Mouse (Mus musculus) C2C12 (cell line): ENCODE measurements around the gene Tet1. TPM values are rescaled to one million over a fixed set of nuclear protein-coding genes. Genes with fewer than 3 reads are reported as not detected.
A peak's percentile ranks its signal among the peaks of the same experiment; 100 is the strongest.

Experiments used
- H3K27me3 ChIP-seq: one replicate; pipeline ENCODE4 v1.6.1; 2011; ENCODE audit not compliant: control insufficient read depth, insufficient read depth, insufficient read length
- H3K36me3 ChIP-seq: one replicate; pipeline ENCODE4 v1.6.1; 2011; ENCODE audit not compliant: control insufficient read depth, insufficient read depth
- H3K4me3 ChIP-seq: one replicate; pipeline ENCODE4 v1.5.1; 2011; ENCODE audit warnings: mild to moderate bottlenecking, control low read depth; ENCODE audit not compliant: poor library complexity, insufficient read depth, severe bottlenecking
- H3K79me2 ChIP-seq: one replicate; pipeline ENCODE4 v1.6.1; 2011; ENCODE audit not compliant: control insufficient read depth, insufficient read depth
- H3K79me3 ChIP-seq: one replicate; pipeline ENCODE4 v1.6.1; 2011; ENCODE audit warnings: low read depth, control low read depth
- H3ac ChIP-seq: one replicate; pipeline ENCODE3; 2011; ENCODE audit warnings: low read depth; ENCODE audit not compliant: control insufficient read depth, insufficient read length
- CEBPB ChIP-seq: IDR thresholded peaks from one replicate; pipeline ENCODE4 v1.6.1; 2011; ENCODE audit warnings: low read depth, mild to moderate bottlenecking, control low read depth, moderate library complexity
- CTCF ChIP-seq: IDR thresholded peaks from one replicate; pipeline ENCODE4 v1.5.1; 2011; ENCODE audit not compliant: control insufficient read depth, insufficient read depth, insufficient read length
- FOSL1 ChIP-seq: IDR thresholded peaks from one replicate; pipeline ENCODE4 v1.8.0; 2011; ENCODE audit warnings: mild to moderate bottlenecking, low read length; ENCODE audit not compliant: poor library complexity, insufficient read depth, severe bottlenecking
- MAX ChIP-seq: IDR thresholded peaks from one replicate; pipeline ENCODE4 v1.6.1; 2011; ENCODE audit warnings: mild to moderate bottlenecking, control low read depth
- MYOD1 ChIP-seq: IDR thresholded peaks from one replicate; pipeline ENCODE4 v1.6.1; 2011; ENCODE audit warnings: low read depth; ENCODE audit not compliant: control insufficient read depth, insufficient read length
- MYOG ChIP-seq: IDR thresholded peaks from one replicate; pipeline ENCODE4 v1.6.1; 2011; ENCODE audit not compliant: control insufficient read depth, insufficient read length; ENCODE audit errors: extremely low read depth
- USF1 ChIP-seq: IDR thresholded peaks from one replicate; pipeline ENCODE4 v1.6.1; 2011; ENCODE audit warnings: low read depth, mild to moderate bottlenecking, control low read depth, moderate library complexity
- polyA plus RNA-seq: library from polyadenylated mRNA; unstranded; fragments of >200 nt; fragmentation: generic; extraction: Trizol; gene quantifications from one replicate; pipeline ENCODE4 v1.2.1, GENCODE M21; 2012; ENCODE audit warnings: missing spikeins

Gene Tet1
- polyA plus RNA-seq, 1 experiment: 0.29 TPM

DNA sequence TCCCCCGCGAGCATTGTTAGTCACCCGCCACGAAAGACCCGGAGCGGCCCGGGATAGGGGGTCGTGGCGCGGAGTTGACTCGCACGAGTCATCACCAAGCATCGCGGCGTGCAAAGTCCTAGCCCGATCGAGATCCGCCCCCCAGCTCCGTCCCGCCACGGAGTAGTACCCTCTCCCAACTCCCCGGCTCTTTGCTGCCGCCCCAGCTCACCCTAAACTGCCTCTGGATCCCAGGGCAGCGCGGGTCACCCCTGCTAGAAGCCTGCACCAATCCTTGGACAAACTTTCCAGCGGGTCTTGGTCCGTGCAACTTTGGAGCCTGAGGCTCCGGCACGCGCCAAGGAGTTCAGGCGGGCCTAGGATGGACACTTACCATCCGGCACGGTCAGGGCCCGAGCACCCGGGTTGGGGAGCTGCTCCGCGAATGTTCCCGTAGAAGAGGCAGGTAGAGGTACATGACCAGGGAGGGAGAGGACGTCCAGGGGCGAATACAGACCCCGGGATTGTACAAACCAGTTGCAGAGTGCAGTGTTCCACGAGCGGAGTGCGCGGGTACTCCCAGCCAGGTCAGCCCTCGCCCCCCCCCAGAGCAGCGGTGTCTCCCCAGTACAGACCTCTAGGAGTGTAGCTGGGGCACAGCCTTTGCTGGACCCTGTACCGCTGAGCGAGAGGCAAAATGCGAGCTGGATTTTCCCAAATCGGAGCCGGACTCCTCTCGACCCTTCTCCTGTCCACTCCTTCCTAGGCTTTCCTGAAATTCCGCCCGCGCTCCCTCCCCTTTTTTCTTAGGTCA, 21.8 kb downstream of the Tet1 start:
- Histone ChIP-seq H3K4me3 (peak overlapping the region; percentile 26), H3ac (peak overlapping the region; percentile 66)
- TF ChIP-seq FOSL1 (no peak), CEBPB (no peak), MAX (no peak), CTCF (no peak), MYOG (no peak), USF1 (no peak), MYOD1 (no peak)

DNA sequence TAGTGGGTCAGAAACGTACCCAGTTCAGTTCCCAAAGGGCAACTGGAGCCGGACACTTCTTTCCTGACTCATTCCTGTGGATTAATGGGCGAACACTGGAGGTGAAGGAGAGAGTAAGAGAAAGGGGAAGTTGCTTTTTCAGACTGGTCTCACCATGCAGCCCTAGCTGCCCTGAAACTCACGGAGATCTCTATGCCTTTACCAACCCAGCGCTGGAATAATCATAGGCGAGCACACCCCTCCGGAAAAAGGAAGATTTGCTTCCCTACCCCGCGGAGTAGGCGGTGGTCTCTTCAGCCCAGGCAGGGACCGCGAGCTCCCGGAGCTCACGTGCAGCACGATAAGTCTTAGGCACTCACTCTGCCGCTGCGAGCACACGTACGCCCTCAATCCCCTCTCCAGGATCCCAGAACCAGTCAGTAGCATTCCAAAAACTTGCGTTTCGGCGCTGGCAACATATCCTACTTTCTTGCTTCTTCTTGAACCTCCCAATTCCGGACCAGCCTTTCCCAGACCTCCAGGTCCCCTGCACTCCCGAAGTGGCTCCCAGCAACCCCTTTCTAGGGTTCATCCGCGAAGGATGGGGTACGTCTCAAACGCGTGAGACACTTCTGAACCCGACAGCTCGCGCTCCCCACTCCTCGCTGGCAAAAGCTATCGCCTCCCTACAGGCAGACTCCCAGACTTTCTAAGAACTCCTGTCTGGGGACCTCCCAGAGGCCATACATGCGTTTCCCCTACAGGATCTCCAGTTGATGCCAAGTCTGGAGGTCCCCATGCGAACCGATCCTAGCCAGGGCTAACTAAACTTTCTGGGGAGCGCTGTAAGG, 22.6 kb downstream of the Tet1 start:
- TF ChIP-seq CTCF (no peak), MYOG (no peak), CEBPB (no peak), USF1 (no peak), MYOD1 (no peak), FOSL1 (no peak), MAX (no peak)
- Histone ChIP-seq H3ac (peak overlapping the region; percentile 66), H3K79me2 (no peaks in the 10 kb centered on the region), H3K4me3 (peak overlapping the region; percentile 26), H3K36me3 (no peaks in the 10 kb centered on the region), H3K79me3 (no peaks in the 10 kb centered on the region), H3K27me3 (no peaks in the 10 kb centered on the region)

More for the DNA sequence above, 21.8 kb downstream of the Tet1 start:
- Histone ChIP-seq H3K27me3 (no peaks in the 10 kb centered on the region), H3K79me2 (no peaks in the 10 kb centered on the region), H3K36me3 (no peaks in the 10 kb centered on the region), H3K79me3 (no peaks in the 10 kb centered on the region)

DNA sequence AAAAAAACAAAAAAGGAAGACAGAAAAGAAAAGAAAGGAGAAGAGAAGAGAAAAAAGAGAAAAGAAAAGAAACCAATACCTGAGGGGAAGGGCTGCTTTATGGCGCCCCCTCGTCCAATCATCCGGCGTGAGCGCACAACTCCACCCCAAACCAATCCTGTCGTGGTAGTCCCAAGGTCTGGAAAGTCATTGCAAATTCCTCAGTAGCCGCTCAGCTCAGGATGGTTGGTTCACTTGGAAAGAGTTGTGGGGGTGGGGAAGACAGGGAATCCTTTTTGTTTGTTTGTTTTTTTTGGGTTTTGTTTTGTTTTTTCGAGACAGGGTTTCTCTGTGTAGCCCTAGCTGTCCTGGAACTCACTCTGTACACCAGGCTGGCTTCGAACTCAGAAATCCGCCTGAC, 23.3 kb downstream of the Tet1 start:
- TF ChIP-seq CTCF (no peak), CEBPB (no peak)
- H3K4me3 ChIP-seq: no peak overlapping the region
- H3K36me3 ChIP-seq: no peaks in the 10 kb centered on the region
- H3K79me2 ChIP-seq: no peaks in the 10 kb centered on the region
- no peak overlapping the region for H3ac ChIP-seq
- no peaks in the 10 kb centered on the region for H3K79me3 ChIP-seq
- H3K27me3 ChIP-seq: no peaks in the 10 kb centered on the region

DNA sequence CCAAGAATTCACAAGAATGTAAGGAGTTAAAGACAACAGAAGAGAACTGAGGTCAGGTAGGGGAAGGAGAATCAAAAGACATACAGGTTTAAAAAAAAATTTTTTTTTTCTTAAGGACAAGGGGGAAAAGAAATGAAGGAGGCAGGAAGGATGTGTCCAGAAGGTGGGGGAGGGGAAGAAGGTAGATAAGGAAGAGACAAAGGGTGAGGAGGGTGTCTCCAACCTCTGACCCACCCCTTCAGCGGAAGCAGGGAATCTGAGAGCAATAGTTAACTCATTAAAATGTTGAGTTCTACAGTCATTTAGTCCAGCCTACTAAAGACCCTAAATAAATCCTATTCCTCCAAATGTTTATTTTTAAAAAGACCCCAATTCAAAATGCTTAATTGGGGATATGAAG, 24.3 kb downstream of the Tet1 start:
- Histone ChIP-seq H3K4me3 (no peak overlapping the region), H3K79me3 (no peaks in the 10 kb centered on the region), H3K27me3 (no peaks in the 10 kb centered on the region), H3ac (no peak overlapping the region), H3K36me3 (no peaks in the 10 kb centered on the region), H3K79me2 (no peaks in the 10 kb centered on the region)
- TF ChIP-seq FOSL1: no peak

DNA sequence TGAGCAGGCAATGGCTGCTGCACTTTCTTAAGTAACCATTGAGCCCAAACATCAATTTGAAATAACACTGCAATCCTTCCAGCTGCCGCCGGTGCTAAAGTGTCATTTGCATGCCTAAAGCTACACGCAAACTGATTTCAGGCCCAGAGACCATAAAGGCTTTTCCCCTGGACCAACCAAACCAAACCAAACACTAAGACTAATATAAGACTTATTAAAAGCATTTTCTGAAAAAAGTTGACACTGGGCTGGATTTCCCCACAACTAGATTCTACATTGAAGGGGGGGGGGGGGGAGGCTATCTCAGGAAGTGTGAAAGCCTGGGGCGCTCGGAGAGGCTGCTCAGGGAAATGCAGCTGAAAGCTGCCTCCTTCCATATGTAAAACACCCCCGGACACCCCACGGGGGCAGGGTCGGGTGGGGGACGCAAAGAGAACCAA, 24.8 kb downstream of the Tet1 start:
- Histone ChIP-seq H3K36me3 (no peaks in the 10 kb centered on the region), H3K79me2 (no peaks in the 10 kb centered on the region), H3ac (no peak overlapping the region), H3K79me3 (no peaks in the 10 kb centered on the region), H3K4me3 (no peak overlapping the region), H3K27me3 (no peaks in the 10 kb centered on the region)
- TF ChIP-seq USF1 (no peak), CEBPB (no peak), FOSL1 (no peak), MAX (no peak), MYOD1 (no peak), CTCF (no peak), MYOG (no peak)
